Mouse (Mus musculus) thymus, postnatal 10 days (tissue): Measurements from ENCODE around the gene Olfr312.
"Not testable (repeated sequence)": the region's sequence is repeated elsewhere in the genome, so short reads cannot be mapped to it uniquely, and the experiment has no call there.

Experiments
- DNase-seq, 2 experiments: peaks; one replicate each; pipeline ENCODE4 v3.0.0; 2021; ENCODE audit warnings: low spot score in 2 of 2

The Olfr312 gene

DNA sequence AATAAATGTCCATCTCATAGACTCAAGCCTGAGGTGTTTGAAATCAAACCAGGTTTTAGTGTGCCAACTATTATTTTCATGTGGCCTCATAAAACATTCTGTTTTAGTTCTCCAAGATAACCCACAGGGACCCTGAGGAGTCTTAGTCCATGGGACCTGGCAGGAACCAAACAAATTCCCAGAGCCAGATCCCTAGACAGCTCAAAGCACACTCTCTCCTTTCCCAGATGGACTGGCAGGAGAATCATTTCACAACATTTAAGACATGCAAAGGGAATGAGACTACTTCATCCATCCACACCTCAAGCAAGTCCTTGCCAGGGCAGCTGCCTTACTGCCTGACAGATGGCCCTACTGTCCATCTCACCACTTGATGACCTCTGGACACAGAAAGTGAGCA is at the start of gene Olfr312:
Gene Olfr312 (plus strand): TSS at position 301 of the 400 bp plus-strand sequence.
- DNase-seq: not testable (repeated sequence)

- no peak for DNase-seq
Observed at GRCm38 (mm10) chr11:58782480-58783089, 46.5 kb upstream of the Olfr312 start, which contains the start of gene Olfr314. Gene Olfr314 (plus strand): TSS chr11:58782952.

DNA sequence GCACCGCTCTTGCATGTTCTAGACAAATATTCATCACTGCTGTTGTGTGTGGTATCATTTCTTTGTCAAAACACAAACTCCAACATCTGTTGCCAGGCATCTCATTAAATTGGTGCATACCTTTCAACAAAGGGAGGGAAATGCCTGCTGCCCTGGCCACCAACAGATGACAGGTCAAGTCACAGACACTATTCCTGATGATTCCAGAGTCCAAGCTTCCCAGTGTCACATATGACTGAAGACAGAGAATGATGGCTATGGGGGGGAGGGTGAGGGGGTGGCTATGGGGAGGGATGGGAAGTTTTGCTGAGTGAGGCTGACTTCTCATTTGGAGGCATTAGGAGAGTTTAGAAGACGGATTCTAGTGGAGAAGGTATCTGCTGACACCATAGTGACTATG is 44.9 kb upstream of the Olfr312 start:
- DNase-seq: no peak

DNA sequence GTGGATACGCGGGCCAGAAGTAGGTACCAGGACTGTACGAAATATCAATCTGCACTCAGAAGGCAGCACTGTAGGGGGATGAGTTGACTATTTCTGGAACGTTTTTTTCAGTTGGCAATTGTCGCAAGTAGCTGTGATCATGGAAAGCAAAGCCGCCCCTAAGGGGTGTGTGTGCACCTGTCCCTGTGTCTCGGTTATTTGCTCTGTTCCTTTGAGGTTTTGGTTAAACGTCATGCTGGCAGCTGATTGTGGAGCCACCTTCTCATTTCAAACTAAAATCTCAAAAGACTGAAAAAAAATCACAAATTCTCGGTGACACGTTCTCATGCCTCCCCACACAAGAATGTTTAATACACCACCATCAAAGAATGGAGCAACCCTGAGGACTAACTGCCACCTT is 41.4 kb upstream of the Olfr312 start:
- peak; percentile 62 to 66 for DNase-seq

- peak; percentile 16 to 35 for DNase-seq
Observed at GRCm38 (mm10) chr11:58788346-58788745, 40.7 kb upstream of the Olfr312 start.

DNA sequence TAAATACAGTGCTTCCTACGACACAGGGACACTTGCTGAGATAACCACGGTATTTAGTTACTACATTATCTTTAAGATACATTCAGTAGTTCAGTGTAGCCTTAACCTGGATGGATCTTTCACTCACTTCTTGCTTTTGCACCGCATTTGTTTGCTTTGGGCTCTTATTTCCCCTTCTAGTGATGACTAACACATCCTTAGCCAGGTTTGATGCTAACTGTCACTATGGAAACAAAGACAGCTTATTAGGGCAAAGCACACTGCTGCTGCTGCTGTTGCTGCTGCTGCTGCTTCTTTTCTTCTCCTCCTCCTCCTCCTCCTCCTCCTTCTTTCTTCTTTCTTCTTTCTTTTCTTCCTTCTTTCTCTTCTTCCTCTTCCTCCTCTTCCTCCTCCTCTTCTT is 39.5 kb upstream of the Olfr312 start:
- no peak for DNase-seq

DNA sequence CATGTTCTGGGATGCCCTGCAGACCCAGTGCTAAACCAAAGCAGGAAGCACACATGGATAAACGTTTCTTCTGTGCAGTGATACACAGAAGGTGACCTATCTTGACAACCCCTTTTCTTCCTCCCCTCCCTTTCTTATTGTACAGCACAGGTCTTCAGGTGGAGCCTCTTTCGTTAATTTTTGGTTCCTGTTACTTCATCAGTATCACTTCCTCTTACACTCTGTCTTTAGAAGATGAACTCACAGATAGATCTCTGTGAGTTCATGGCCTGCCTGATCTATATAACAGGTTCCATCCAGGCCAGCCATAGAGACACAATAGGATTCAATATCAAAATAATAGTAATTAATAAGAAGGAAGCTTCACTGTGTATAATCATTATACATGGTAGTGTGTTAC is 39.0 kb upstream of the Olfr312 start:
- DNase-seq: no peak

- no peak for DNase-seq
Observed at GRCm38 (mm10) chr11:58790646-58791045, 38.4 kb upstream of the Olfr312 start.

- DNase-seq: peak in 1 of 2 experiments; percentile 37
Observed at GRCm38 (mm10) chr11:58795856-58796255, 33.2 kb upstream of the Olfr312 start.

DNA sequence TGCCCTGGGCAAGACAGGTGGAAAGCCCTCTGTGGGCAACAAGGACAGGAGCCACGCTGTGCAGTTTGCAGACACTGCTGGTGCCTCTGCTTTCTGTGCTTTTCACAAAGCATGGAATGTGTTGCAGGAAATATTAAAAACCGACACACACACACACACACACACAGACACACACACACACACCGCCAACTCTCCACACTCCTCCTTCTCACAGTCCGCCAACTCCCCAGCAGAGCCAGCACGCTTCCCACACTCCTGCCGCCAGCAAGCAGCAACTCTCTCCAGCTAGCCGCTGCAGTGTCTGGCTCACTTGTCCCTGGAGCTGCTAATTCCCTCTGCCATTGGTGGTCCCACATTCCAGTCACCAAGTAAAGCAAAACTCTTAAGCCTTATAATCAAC is 32.2 kb upstream of the Olfr312 start:
- DNase-seq: no peak

GRCm38 (mm10) chr11:58799747-58800146 is 29.3 kb upstream of the Olfr312 start:
- no peak for DNase-seq

GRCm38 (mm10) chr11:58801558-58802228 is 27.3 kb upstream of the Olfr312 start, which contains the start of gene Fam183b:
Gene Fam183b (minus strand): TSS chr11:58801960.
- no peak for DNase-seq

- DNase-seq: no peak
Observed at GRCm38 (mm10) chr11:58803871-58804270, 25.2 kb upstream of the Olfr312 start.

GRCm38 (mm10) chr11:58804393-58804792 is 24.6 kb upstream of the Olfr312 start:
- no peak for DNase-seq

DNA sequence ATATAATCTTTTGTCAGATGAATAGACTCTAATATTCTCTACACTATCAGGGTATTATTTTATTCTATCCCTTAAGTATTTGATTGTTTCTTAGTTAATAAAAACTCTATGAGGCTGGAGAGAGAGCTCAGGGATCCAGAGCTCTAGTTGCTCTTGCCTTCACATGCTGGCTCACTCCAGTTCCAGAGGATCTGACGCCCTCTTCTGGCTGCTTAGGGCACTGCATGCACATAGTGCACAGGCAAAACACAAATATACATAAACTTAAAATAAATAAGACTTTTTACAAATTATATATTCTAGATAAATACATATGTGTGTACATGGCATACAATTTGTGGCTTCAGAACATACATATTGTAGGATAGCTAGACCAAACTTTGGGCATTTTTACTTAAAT is 17.0 kb upstream of the Olfr312 start:
- DNase-seq: no peak

DNA sequence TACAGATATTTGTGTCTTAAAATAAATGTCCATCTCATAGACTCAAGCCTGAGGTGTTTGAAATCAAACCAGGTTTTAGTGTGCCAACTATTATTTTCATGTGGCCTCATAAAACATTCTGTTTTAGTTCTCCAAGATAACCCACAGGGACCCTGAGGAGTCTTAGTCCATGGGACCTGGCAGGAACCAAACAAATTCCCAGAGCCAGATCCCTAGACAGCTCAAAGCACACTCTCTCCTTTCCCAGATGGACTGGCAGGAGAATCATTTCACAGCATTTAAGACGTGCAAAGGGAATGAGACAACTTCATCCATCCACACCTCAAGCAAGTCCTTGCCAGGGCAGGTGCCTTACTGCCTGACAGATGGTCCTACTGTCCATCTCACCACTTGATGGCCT is 14.3 kb upstream of the Olfr312 start, which contains the start of gene Olfr313:
Gene Olfr313 (plus strand): TSS at position 301 of the 400 bp plus-strand sequence.
- DNase-seq: not testable (repeated sequence)

GRCm38 (mm10) chr11:58815676-58816075 is 13.4 kb upstream of the Olfr312 start:
- no peak for DNase-seq

- DNase-seq: peak; percentile 52 to 54
Observed at GRCm38 (mm10) chr11:58829764-58830163, 727 bp downstream of the Olfr312 start.

DNA sequence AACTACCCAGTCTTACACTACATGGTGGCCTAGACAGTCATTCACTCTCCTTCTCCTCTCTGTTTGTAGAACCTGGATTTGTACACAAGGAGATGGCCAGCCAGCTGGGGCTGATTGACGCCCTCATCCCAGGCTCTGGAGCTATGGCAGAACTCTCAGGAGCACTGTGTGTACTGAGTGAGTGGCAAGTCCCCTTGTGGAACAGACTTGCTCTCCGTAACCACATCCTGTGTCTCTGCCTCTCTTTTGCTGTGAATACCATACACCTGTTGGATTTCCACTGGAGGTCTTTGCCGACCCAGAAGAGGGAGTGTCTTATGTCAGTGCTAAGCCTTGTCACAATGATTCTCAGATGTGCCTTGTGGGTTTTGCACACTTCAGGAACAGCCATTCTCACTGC is 3.5 kb downstream of the Olfr312 start:
- peak; percentile 49 to 62 for DNase-seq

DNA sequence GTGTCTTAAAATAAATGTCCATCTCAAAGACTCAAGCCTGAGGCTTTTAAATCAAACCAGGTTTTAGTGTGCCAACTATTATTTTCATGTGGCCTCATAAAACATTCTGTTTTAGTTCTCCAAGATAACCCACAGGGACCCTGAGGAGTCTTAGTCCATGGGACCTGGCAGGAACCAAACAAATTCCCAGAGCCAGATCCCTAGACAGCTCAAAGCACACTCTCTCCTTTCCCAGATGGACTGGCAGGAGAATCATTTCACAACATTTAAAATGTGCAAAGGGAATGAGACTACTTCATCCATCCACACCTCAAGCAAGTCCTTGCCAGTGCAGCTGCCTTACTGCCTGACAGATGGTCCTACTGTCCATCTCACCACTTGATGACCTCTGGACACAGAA is 9.9 kb downstream of the Olfr312 start, which contains the start of gene Olfr311:
Gene Olfr311 (plus strand): TSS at position 301 of the 400 bp plus-strand sequence.
- DNase-seq: not testable (repeated sequence)

DNA sequence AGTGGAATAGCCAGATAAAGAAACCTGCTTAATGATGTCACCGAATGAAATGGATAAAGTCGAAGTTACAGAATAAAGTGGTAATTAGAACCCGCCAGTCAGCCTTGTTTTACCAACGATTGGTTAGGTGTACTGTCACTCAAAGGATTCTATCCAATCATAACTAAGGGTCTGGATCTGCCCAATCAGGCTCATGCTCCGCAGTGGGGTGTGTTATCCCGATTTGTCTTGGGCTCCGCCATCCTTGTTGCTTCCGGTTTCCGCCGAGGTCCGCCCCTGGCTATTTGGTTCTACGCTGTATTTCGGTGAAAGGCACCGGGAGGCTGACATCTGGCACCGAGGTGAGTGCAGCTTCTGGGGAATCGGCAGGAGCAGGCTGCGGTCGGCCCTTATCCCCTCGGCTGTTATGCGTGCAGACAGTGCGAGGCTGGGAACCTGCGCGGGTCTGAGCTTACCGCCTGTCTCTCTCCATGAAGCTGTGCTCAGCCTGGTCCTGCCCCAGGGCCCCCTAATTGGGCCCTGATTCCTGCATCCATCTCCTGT is 18.0 kb downstream of the Olfr312 start, which contains the start of gene Gm12258:
Gene Gm12258 (plus strand): TSS at position 240 of the 543 bp plus-strand sequence.
- DNase-seq: peak; percentile 86 to 96

GRCm38 (mm10) chr11:58847636-58848035 is 18.6 kb downstream of the Olfr312 start:
- peak in 1 of 2 experiments; percentile 37 for DNase-seq

- DNase-seq: no peak
Observed at GRCm38 (mm10) chr11:58849731-58850130, 20.7 kb downstream of the Olfr312 start.
